Mouse (Mus musculus): ENCODE measurements around the gene Trpv6. TPM values are rescaled to one million over a fixed set of nuclear protein-coding genes. Genes with fewer than 3 reads are reported as not detected.

Gene Trpv6
- 0.10 and 0.19 TPM in 2 replicates for polyA plus RNA-seq (2016; fragmentation: Nextera tagmentation; extraction: Ambion mirVana)

DNA sequence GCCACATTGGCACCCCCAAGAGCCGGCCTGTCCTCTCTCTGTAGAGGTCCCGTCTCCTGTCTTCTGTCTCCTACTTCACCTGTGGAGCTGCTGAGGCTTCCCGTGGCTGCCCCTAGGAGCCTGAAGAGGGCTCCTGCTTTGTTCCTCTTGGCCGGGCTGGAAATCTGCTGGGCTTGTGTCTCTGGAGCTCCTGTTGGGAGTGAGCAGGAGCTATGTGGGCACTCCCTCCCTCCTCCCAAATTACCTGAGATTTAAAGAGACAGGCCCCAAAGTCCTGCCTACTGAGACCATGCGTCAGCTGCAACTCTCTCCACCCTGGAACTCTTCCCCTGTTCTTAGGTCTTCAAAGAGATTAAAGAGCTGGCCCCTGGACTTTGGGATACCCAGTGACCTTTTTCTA is at the start of gene Trpv6:
Gene Trpv6, minus strand, starts transcription at position 228 of the 400 bp plus-strand sequence.
- Histone ChIP-seq H3K9ac (no peak within 1 kb of the TSS), H3K4me3 (no peak within 1 kb of the TSS), H3K4me2 (no peak within 1 kb of the TSS), H3K4me1 (no peaks in the 10 kb centered on the region), H3K36me3 (no peaks in the 10 kb centered on the region), H3K9me3 (replicated peaks) (no peaks in the 10 kb centered on the region), H3K27ac (no peak within 1 kb of the TSS), H3K27me3 (replicated peaks) (no peaks in the 10 kb centered on the region)
- WGBS (ENCODE audit: insufficient replicate concordance): 34% methylated on average over 5 of the region's 5 CpGs
- no peak for ATAC-seq

DNA sequence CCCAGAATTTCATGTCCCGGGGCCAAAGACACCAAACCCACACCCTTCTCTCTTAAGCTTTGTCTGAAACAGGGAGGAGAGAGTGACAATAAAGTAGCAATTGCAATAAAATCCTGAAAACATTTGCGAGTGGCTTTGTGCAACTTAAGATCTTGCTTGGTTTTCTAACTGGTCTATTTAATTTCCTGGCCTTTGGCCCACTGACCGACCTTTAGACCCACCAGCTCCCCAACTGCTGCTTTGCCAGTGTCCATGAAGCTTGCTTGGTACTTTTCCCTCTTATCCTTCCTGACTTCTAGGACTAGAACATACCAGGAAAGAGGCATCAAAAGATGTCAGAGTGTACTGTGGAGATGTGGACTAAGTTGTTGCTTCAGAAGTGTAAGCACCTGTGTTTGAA is 49.4 kb upstream of the Trpv6 start:
- Histone ChIP-seq H3K9me3 (replicated peaks) (no peaks in the 10 kb centered on the region), H3K4me3 (no peak overlapping the region), H3K27ac (peak overlapping the region; percentile 68), H3K4me2 (peak overlapping the region; percentile 7; the same call in 1 of the 2 replicates), H3K36me3 (peaks cover 65% of the 10 kb centered on the region), H3K9ac (peak overlapping the region; percentile 41; the same call in 1 of the 2 replicates), H3K4me1 (peaks cover 57% of the 10 kb centered on the region), H3K27me3 (replicated peaks) (no peaks in the 10 kb centered on the region)
- 79% methylated on average over 3 of the region's 3 CpGs for WGBS (ENCODE audit: insufficient replicate concordance)
- ATAC-seq: no peak

DNA sequence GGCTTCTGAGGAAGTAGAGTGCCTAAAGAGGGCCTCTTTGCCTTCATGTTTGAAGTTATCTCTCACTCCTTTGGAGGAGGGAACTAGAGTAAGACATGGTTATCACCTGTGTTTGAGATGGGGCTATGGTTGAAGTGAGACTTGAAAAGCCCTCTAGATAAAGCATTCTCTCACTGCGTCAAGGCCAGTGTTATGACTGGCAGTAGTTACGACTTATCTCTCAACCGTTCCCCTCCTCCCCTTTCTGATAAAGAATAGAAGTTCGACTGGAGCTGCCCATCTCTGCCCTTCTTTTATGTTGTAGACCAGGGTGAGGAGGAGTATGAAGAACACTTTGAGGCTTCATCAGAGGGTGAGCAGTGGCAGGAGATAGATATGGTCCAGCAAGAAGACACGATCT is 48.7 kb upstream of the Trpv6 start:
- WGBS (ENCODE audit: insufficient replicate concordance): 16% methylated on average over 5 of the region's 5 CpGs
- no peak overlapping the region for H3K9ac ChIP-seq
- H3K27me3 ChIP-seq (replicated peaks): peaks cover 5% of the 10 kb centered on the region
- H3K4me2 ChIP-seq: no peak overlapping the region
- H3K36me3 ChIP-seq: peaks cover 58% of the 10 kb centered on the region
- H3K4me1 ChIP-seq: peaks cover 56% of the 10 kb centered on the region
- peak; percentile 88 for ATAC-seq
- H3K27ac ChIP-seq: peak overlapping the region; percentile 68
- no peak overlapping the region for H3K4me3 ChIP-seq
- no peaks in the 10 kb centered on the region for H3K9me3 ChIP-seq (replicated peaks)

DNA sequence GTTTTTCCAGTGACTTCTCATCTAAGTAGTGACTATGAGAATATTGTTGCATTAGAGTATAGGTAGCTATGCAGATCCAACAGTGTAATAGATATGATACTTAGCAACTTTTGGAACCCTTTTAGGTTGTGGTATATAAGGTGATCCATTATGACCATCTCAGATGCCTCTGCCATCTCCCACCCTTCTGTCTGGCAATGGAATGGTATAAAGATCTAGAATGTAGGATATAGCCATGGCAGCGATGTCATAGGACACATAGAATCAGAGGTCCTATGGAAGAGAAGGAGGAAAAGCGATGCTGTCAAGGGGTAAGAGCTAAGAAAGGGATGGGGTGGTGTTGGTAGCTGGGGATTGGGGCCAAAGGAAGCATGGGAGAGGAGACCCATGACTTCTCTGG is 47.9 kb upstream of the Trpv6 start, which contains the start of gene Llcfc1:
Gene Llcfc1, plus strand, starts transcription at position 301 of the 400 bp plus-strand sequence.
- H3K9ac ChIP-seq: no peak within 1 kb of the TSS
- peaks cover 6% of the 10 kb centered on the region for H3K27me3 ChIP-seq (replicated peaks)
- peaks cover 50% of the 10 kb centered on the region for H3K36me3 ChIP-seq
- H3K27ac ChIP-seq: peak within 1 kb of the TSS; percentile 68
- no peak within 1 kb of the TSS for H3K4me2 ChIP-seq
- 84% methylated on average over 2 of the region's 2 CpGs for WGBS (ENCODE audit: insufficient replicate concordance)
- H3K4me1 ChIP-seq: peaks cover 49% of the 10 kb centered on the region
- no peak within 1 kb of the TSS for H3K4me3 ChIP-seq
- no peaks in the 10 kb centered on the region for H3K9me3 ChIP-seq (replicated peaks)
- no peak for ATAC-seq

DNA sequence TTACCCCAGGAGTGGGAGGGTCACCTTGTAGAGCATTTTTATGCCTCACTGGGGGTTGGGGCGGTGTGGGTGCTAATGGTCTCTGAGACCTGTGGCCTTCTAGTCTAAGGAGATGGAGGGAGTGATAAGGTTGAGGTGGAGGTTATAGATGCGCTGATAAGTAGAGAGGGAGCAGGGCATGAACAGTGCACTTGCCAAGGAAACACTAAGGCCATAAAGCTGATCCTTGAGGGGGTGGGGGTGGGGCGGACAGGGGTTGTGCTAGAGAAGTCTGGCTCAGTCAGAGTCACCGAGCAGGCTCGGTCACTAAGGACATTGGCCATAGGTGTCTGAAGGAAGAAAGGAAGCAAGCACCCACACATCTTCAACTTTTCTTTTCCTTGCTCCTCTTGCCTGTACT is 45.5 kb upstream of the Trpv6 start:
- no peak for ATAC-seq
- Histone ChIP-seq H3K4me2 (no peak overlapping the region), H3K36me3 (peaks cover 25% of the 10 kb centered on the region), H3K27me3 (replicated peaks) (peaks cover 6% of the 10 kb centered on the region), H3K4me1 (peaks cover 27% of the 10 kb centered on the region), H3K4me3 (no peak overlapping the region), H3K9me3 (replicated peaks) (no peaks in the 10 kb centered on the region), H3K9ac (no peak overlapping the region), H3K27ac (no peak overlapping the region)
- WGBS (ENCODE audit: insufficient replicate concordance): 67% methylated on average over 5 of the region's 5 CpGs

DNA sequence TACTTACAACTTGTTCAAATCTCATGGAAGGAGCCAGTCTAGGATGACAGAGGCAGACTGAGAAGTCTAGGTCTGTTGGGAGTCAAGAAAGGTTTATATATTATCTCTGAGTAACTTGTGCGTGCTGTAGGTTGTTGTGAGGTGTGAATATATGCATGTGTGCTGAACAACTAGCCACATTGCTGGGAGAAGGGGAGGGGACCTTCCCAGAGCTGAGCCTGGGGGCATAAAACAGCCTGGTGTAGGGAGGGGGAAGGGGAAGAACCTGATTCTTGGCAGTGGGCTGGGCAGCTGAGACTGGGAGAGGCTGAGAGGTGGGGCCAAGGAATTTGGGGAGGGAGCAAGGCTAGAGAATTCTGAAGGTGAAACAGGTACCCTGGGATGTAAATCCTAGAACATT is 44.5 kb upstream of the Trpv6 start, which contains the start of gene Trpv5:
Gene Trpv5, minus strand, starts transcription at position 101 of the 400 bp plus-strand sequence.
- H3K4me2 ChIP-seq: no peak within 1 kb of the TSS
- no peak within 1 kb of the TSS for H3K27ac ChIP-seq
- WGBS (ENCODE audit: insufficient replicate concordance): 83% methylated on average over 1 of the region's 1 CpGs
- no peak within 1 kb of the TSS for H3K4me3 ChIP-seq
- H3K9ac ChIP-seq: no peak within 1 kb of the TSS
- ATAC-seq: no peak
- H3K27me3 ChIP-seq (replicated peaks): peaks cover 6% of the 10 kb centered on the region
- peaks cover 16% of the 10 kb centered on the region for H3K36me3 ChIP-seq
- peaks cover 17% of the 10 kb centered on the region for H3K4me1 ChIP-seq
- no peaks in the 10 kb centered on the region for H3K9me3 ChIP-seq (replicated peaks)

DNA sequence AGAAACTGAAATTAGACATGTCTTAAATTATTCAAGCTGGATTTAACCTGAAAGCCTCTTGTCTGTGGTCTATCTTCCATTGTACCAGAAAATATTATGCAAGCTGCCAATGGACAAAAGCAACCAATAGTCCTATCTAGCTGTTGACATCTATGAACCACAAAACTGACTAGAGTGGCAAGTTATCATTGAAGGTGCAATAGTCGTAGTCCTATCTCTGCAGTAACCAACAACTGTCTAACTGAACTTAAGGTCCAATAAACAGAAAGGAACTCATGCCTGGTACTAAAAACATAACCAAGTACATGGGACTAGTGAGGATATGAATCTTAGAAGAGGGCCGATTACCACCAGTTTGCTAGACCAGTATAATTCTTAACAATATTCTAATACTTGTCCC is 40.3 kb upstream of the Trpv6 start:
- Histone ChIP-seq H3K9ac (no peak overlapping the region), H3K9me3 (replicated peaks) (no peaks in the 10 kb centered on the region), H3K36me3 (no peaks in the 10 kb centered on the region), H3K27me3 (replicated peaks) (peaks cover 6% of the 10 kb centered on the region), H3K4me3 (no peak overlapping the region), H3K4me2 (no peak overlapping the region), H3K27ac (no peak overlapping the region), H3K4me1 (no peaks in the 10 kb centered on the region)
- 56% methylated on average over 2 of the region's 2 CpGs for WGBS (ENCODE audit: insufficient replicate concordance)
- 0 out of 2 replicates have a peak, but pooled peaks have one; percentile 32 for ATAC-seq

DNA sequence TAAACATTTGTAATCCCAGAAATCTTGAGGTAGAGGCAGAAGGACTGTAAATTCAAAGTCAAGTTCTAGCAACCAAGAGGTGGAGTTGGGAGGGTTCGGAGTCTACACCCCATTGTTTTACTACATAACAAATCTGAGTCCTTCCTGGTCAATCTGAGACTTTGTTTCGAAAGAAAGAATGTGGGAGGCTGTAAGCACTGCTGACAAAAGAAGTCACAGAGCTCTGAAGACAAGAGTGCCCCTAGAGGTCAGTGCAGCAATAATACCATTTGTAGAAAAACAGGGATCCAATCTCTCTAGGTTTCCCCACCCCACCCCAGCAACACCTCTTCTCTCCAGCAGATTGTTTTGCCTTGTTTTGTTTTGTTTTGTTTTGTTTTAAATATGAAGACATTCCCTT is 26.1 kb upstream of the Trpv6 start:
- Histone ChIP-seq H3K27ac (no peak overlapping the region), H3K27me3 (replicated peaks) (no peaks in the 10 kb centered on the region), H3K4me3 (no peak overlapping the region), H3K9me3 (replicated peaks) (no peaks in the 10 kb centered on the region), H3K9ac (no peak overlapping the region), H3K4me1 (no peaks in the 10 kb centered on the region), H3K4me2 (no peak overlapping the region), H3K36me3 (no peaks in the 10 kb centered on the region)
- WGBS (ENCODE audit: insufficient replicate concordance): 33% methylated on average over 2 of the region's 2 CpGs
- ATAC-seq: no peak

DNA sequence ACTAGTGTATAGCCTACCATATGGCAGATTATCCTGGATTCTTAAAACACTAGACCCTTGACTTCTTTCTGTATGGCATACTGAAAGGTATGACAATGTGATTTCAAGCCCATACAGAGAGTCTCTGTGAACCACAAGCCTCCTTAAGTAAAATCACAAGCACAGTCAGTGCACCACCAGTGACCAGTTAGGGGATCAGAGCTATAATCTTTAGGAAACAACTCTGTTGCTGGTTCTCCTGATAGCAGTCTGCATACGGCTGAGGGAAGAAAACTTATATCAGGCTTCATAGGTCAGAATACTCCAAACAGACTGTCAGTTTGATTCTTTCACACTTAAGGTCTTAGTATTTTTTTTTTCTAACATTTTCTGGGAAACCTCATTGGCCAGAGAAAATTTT is 22.3 kb upstream of the Trpv6 start:
- H3K4me1 ChIP-seq: no peaks in the 10 kb centered on the region
- H3K27ac ChIP-seq: no peak overlapping the region
- ATAC-seq: no peak
- no peaks in the 10 kb centered on the region for H3K27me3 ChIP-seq (replicated peaks)
- H3K9me3 ChIP-seq (replicated peaks): no peaks in the 10 kb centered on the region
- no peak overlapping the region for H3K4me3 ChIP-seq
- no peak overlapping the region for H3K9ac ChIP-seq
- H3K36me3 ChIP-seq: no peaks in the 10 kb centered on the region
- 11% methylated on average over 1 of the region's 1 CpGs for WGBS (ENCODE audit: insufficient replicate concordance)
- H3K4me2 ChIP-seq: no peak overlapping the region

DNA sequence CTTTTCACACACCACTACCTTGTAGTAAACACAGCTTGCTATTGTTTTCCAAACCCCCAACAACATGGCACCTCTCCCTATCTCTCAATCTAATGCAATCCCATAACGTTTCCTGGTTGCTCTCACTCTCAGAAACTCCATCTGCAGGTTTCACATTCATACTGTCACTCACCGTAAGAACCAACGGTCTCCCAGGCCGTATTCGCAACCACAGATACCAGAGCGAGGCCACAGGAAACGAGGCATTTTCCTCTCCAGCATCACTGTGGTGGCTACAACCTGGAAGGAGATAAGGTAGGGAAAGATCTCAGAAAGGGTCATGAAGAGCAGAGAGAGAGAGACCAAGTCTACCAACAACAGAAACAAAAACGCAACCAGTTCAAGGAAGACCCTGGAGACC is 18.4 kb upstream of the Trpv6 start:
- H3K27me3 ChIP-seq (replicated peaks): no peaks in the 10 kb centered on the region
- no peak overlapping the region for H3K9ac ChIP-seq
- no peaks in the 10 kb centered on the region for H3K36me3 ChIP-seq
- H3K4me1 ChIP-seq: no peaks in the 10 kb centered on the region
- H3K4me3 ChIP-seq: no peak overlapping the region
- ATAC-seq: no peak
- H3K27ac ChIP-seq: no peak overlapping the region
- no peaks in the 10 kb centered on the region for H3K9me3 ChIP-seq (replicated peaks)
- 27% methylated on average over 8 of the region's 8 CpGs for WGBS (ENCODE audit: insufficient replicate concordance)
- no peak overlapping the region for H3K4me2 ChIP-seq

DNA sequence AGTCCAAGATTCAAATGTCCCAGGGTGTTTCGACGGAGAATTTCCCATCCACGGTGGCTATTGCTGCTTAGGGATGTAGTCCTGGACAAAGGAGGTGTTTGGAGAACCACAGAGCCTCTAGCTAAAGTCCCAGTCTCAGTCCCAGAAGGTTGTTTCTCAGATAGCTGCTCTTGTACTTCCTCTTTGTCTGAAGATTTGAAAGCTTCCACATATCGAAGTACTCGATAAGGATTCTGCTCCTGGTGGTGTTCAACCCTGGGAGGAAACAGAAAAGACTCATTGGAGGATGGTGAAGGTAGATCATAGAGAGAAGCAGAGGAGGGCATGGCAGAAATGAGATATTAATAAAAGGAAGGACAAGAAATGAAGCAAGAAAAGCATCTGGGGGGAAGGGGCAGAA is 17.0 kb upstream of the Trpv6 start:
- H3K27me3 ChIP-seq (replicated peaks): no peaks in the 10 kb centered on the region
- H3K9ac ChIP-seq: no peak overlapping the region
- no peak overlapping the region for H3K4me2 ChIP-seq
- ATAC-seq: no peak
- no peak overlapping the region for H3K27ac ChIP-seq
- H3K4me3 ChIP-seq: no peak overlapping the region
- H3K4me1 ChIP-seq: no peaks in the 10 kb centered on the region
- WGBS (ENCODE audit: insufficient replicate concordance): 47% methylated on average over 5 of the region's 5 CpGs
- no peaks in the 10 kb centered on the region for H3K36me3 ChIP-seq
- H3K9me3 ChIP-seq (replicated peaks): no peaks in the 10 kb centered on the region

DNA sequence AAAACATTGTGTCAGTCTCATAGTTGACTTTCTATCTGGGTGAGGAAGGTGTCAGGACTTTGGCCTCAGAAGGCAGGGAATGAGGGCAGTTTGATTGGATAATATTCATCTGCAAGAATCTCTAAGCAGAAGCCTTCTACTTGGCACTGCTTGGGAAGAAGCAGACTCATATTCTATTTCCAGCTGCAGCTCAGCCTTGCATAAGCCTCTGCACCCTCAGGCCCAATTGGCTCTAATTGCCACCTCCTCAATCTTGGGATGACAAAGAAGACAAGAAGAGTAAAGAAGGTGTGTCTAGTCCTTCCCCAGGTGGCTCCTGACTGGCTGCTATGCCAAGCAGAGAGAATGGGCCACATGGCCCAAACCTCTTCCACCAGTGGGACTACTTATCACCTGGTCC is 10.5 kb upstream of the Trpv6 start:
- Histone ChIP-seq H3K4me2 (no peak overlapping the region), H3K4me1 (no peaks in the 10 kb centered on the region), H3K9ac (no peak overlapping the region), H3K4me3 (no peak overlapping the region), H3K9me3 (replicated peaks) (no peaks in the 10 kb centered on the region), H3K27ac (no peak overlapping the region), H3K36me3 (no peaks in the 10 kb centered on the region), H3K27me3 (replicated peaks) (no peaks in the 10 kb centered on the region)
- ATAC-seq: no peak

DNA sequence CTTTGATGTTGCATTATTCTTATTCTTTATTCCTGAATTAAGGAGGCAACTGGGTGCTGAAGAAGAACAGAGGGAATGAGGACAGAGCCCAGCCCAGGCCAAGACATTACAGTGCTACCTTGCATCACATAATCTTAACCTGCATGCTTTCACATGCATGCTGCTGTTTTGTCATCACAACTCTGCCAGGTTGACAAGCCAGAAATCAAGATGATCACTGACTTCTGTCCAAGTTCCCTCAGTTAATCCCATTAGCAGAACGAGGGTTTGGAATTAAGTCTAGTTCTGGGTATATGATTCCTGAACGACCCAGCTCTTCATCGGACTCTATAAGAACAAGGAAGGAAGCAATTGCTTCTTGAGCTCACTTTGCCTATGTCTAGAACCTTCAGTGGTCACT is 10.0 kb upstream of the Trpv6 start:
- no peaks in the 10 kb centered on the region for H3K27me3 ChIP-seq (replicated peaks)
- no peak overlapping the region for H3K4me2 ChIP-seq
- H3K4me1 ChIP-seq: no peaks in the 10 kb centered on the region
- no peaks in the 10 kb centered on the region for H3K9me3 ChIP-seq (replicated peaks)
- H3K4me3 ChIP-seq: no peak overlapping the region
- WGBS (ENCODE audit: insufficient replicate concordance): 58% methylated on average over 3 of the region's 3 CpGs
- no peaks in the 10 kb centered on the region for H3K36me3 ChIP-seq
- no peak overlapping the region for H3K27ac ChIP-seq
- no peak overlapping the region for H3K9ac ChIP-seq
- no peak for ATAC-seq
